In the genomic region with DNA sequence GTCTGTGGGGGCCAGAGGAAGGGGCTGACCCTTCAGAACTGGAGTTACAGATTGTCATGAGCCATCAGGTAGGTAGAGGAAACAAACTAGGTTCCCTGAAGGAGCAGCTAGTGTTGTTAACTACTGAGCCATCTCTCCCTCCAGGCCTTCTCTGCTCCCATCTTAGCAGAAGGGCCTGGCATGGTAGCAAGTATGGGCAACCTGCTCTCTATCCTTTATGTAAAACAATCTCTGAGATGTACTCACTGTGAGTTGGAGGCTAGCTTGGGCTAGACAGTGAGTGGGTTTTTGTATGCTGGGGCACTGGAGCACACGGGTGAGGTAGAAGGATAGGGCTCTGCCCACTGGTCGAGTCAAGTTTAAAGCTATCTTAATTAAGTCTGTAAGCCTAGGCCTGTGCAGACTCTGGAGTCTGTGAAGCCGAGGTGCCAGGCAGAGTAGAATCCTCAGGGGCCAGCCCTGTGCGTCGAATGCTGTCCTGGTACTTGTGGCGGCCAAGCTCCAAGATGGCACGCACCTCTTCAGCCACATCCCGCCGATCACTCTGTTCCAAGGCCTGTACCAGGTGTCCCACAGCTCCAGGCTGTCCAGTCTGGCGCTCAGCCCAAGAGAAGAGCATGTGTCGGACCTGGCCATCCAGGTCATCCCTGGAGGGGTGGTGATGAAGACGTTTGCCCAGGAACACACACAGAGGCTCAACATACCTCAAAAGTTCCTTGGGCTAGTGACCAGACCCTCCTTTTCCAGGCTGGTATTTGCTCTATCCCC, we compare ENCODE assay signal across 11 mouse cellular contexts. TPM values are rescaled to one million over a fixed set of nuclear protein-coding genes. Genes with fewer than 3 reads are reported as not detected.
DNase-seq lines count a peak whose midpoint lies in the region; ATAC-seq and TF ChIP-seq lines count a peak whose summit lies in the region.
"Had no signal": no experiment of that assay in that cellular context is flagged by ENCODE, and none has a peak within 500 bp of the region (broad histone marks: within the 10 kb centered on the region; RNA-seq: fewer than 3 reads in every experiment).

No protein-coding gene starts in this region.

- no peaks in the 10 kb centered on the region for H3K9me3 ChIP-seq in hindbrain, embryonic 15.5 days
- H3K9me3 ChIP-seq in hindbrain, embryonic 10.5 days: no peaks in the 10 kb centered on the region
- no peaks in the 10 kb centered on the region for H3K9me3 ChIP-seq in midbrain, embryonic 10.5 days (replicated peaks)
- H3K9me3 ChIP-seq in kidney, embryonic 16.5 days (ENCODE audit: low read length): no peaks in the 10 kb centered on the region

- H3K27ac ChIP-seq in hindbrain, embryonic 15.5 days (replicated peaks): peak overlapping the region; percentile 80; the same call in 1 of the 2 replicates
- H3K27ac ChIP-seq in hindbrain, embryonic 10.5 days: no peak overlapping the region
- H3K27ac ChIP-seq in cerebellum, adult 2 months (ENCODE audit: insufficient read depth, low read length): peak overlapping the region; percentile 99
- H3K27ac ChIP-seq in midbrain, embryonic 10.5 days (replicated peaks): no peak overlapping the region
- no peak overlapping the region for H3K27ac ChIP-seq in kidney, embryonic 16.5 days (ENCODE audit: low read length)

- no peaks in the 10 kb centered on the region for H3K36me3 ChIP-seq in hindbrain, embryonic 15.5 days
- peaks cover 53% of the 10 kb centered on the region for H3K36me3 ChIP-seq in hindbrain, embryonic 10.5 days
- H3K36me3 ChIP-seq in midbrain, embryonic 10.5 days: peaks cover 57% of the 10 kb centered on the region
- H3K36me3 ChIP-seq in kidney, embryonic 16.5 days (ENCODE audit: insufficient read depth, low read length): peaks cover 22% of the 10 kb centered on the region

- WGBS in hindbrain, embryonic 15.5 days: 94% methylated on average over 12 of the region's 12 CpGs
- 91% methylated on average over 12 of the region's 12 CpGs for WGBS in hindbrain, embryonic 10.5 days
- WGBS in cerebellum, adult 2 months: 16% methylated on average over 12 of the region's 12 CpGs
- 93% methylated on average over 12 of the region's 12 CpGs for WGBS in midbrain, embryonic 10.5 days
- whole genome bisulfite sequencing in kidney, embryonic 16.5 days: 91% methylated on average over 12 of the region's 12 CpGs

- ATAC-seq in hindbrain, embryonic 15.5 days (ENCODE audit: low FRiP score, low read depth): no peak
- ATAC-seq in kidney, embryonic 16.5 days (ENCODE audit: low FRiP score, low TSS enrichment): no peak

- TF ChIP-seq CTCF in cerebellum, adult 2 months (IDR thresholded peaks at IDR 0.05; ENCODE audit: borderline replicate concordance, insufficient read depth, low read depth, low read length): no peak

- H3K4me3 ChIP-seq in hindbrain, embryonic 15.5 days: peak overlapping the region; percentile 54; the same call in 1 of the 2 replicates
- H3K4me3 ChIP-seq in hindbrain, embryonic 10.5 days: no peak overlapping the region
- H3K4me3 ChIP-seq in cerebellum, adult 2 months (replicated peaks; ENCODE audit: insufficient read depth, low read depth, low read length): no peak overlapping the region
- peak overlapping the region; percentile 72; the same call in 1 of the 2 replicates for H3K4me3 ChIP-seq in midbrain, embryonic 10.5 days
- H3K4me3 ChIP-seq in kidney, embryonic 16.5 days (ENCODE audit: low read length): no peak overlapping the region

- no peak for DNase-seq in hindbrain, embryonic 10.5 days (ENCODE audit: low spot score)
- peak; percentile 86 for DNase-seq in cerebellum, adult 11 months
- DNase-seq in cerebellum, adult 2 months: peak; percentile 82 to 91
- no peak for DNase-seq in midbrain, embryonic 10.5 days (ENCODE audit: low spot score)
- no peak for DNase-seq in ovary, postnatal 10 days (ENCODE audit: low spot score)
- DNase-seq in adrenal gland, postnatal 36 days: no peak
- DNase-seq: kidney, adult 11 months had no signal

- peaks cover 57% of the 10 kb centered on the region for H3K4me1 ChIP-seq in hindbrain, embryonic 15.5 days (replicated peaks)
- H3K4me1 ChIP-seq in hindbrain, embryonic 10.5 days (replicated peaks): peaks cover 78% of the 10 kb centered on the region
- peaks cover 32% of the 10 kb centered on the region for H3K4me1 ChIP-seq in cerebellum, adult 2 months (ENCODE audit: control insufficient read depth, insufficient read depth, low read length)
- H3K4me1 ChIP-seq in midbrain, embryonic 10.5 days: peaks cover 75% of the 10 kb centered on the region
- peaks cover 50% of the 10 kb centered on the region for H3K4me1 ChIP-seq in kidney, embryonic 16.5 days (ENCODE audit: insufficient read depth, low read length)

- H3K27me3 ChIP-seq in hindbrain, embryonic 15.5 days: no peaks in the 10 kb centered on the region
- no peaks in the 10 kb centered on the region for H3K27me3 ChIP-seq in hindbrain, embryonic 10.5 days (ENCODE audit: insufficient read depth, poor library complexity, severe bottlenecking)
- H3K27me3 ChIP-seq in cerebellum, adult 2 months (ENCODE audit: control insufficient read depth, insufficient read depth, low read length): no peaks in the 10 kb centered on the region
- H3K27me3 ChIP-seq in midbrain, embryonic 10.5 days (ENCODE audit: low read depth, poor library complexity, severe bottlenecking): no peaks in the 10 kb centered on the region
- H3K27me3 ChIP-seq in kidney, embryonic 16.5 days (ENCODE audit: insufficient read depth, low read length): no peaks in the 10 kb centered on the region

- no peak for TF ChIP-seq POLR2A in cerebellum, adult 2 months (IDR thresholded peaks at IDR 0.05; ENCODE audit: borderline replicate concordance, insufficient read depth, low read length)

- peak overlapping the region; percentile 61; the same call in 1 of the 2 replicates for H3K9ac ChIP-seq in hindbrain, embryonic 15.5 days
- no peak overlapping the region for H3K9ac ChIP-seq in kidney, embryonic 16.5 days (replicated peaks; ENCODE audit: low read length)

- H3K4me2 ChIP-seq in hindbrain, embryonic 15.5 days: peak overlapping the region; percentile 84; the same call in 1 of the 2 replicates
- H3K4me2 ChIP-seq in kidney, embryonic 16.5 days (replicated peaks; ENCODE audit: low read depth, low read length): no peak overlapping the region

RNA-seq across cellular contexts. Expression of a gene that starts 0.7 kb away (rescaled TPM):
- polyA plus RNA-seq in hindbrain, embryonic 15.5 days (2015; fragmentation: Nextera tagmentation; extraction: Ambion mirVana): 94.0 and 107 TPM in 2 replicates
- polyA plus RNA-seq in hindbrain, embryonic 10.5 days (2016; fragmentation: Nextera tagmentation; extraction: Ambion mirVana): 45.9 and 55.6 TPM in 2 replicates
- 328 and 384 TPM in 2 replicates for polyA plus RNA-seq in cerebellum, adult 2 months (2012; rRNA removed)
- polyA plus RNA-seq in midbrain, embryonic 10.5 days (2016; fragmentation: Nextera tagmentation; extraction: Ambion mirVana): 43.7 and 48.4 TPM in 2 replicates
- 100 to 1,000 TPM; 110 to 120 TPM for total RNA-seq in adrenal gland, postnatal 36 days (2021)
- 33.2 and 39.9 TPM in 2 replicates for polyA plus RNA-seq in kidney, embryonic 16.5 days (2015; fragmentation: Nextera tagmentation; extraction: Ambion mirVana)

RNA-seq across cellular contexts. Expression of a gene that starts 5.4 kb away (rescaled TPM):
- 3.9 and 4.5 TPM in 2 replicates for polyA plus RNA-seq in hindbrain, embryonic 15.5 days (2015; fragmentation: Nextera tagmentation; extraction: Ambion mirVana)
- 21.0 and 23.2 TPM in 2 replicates for polyA plus RNA-seq in hindbrain, embryonic 10.5 days (2016; fragmentation: Nextera tagmentation; extraction: Ambion mirVana)
- 3.2 and 4.4 TPM in 2 replicates for polyA plus RNA-seq in cerebellum, adult 2 months (2012; rRNA removed)
- polyA plus RNA-seq in midbrain, embryonic 10.5 days (2016; fragmentation: Nextera tagmentation; extraction: Ambion mirVana): 18.8 and 20.9 TPM in 2 replicates
- total RNA-seq in adrenal gland, postnatal 36 days (2021): 1 to 10 TPM; 1.5 to 2.3 TPM
- polyA plus RNA-seq in kidney, embryonic 16.5 days (2015; fragmentation: Nextera tagmentation; extraction: Ambion mirVana): 11.4 and 12.6 TPM in 2 replicates

RNA-seq across cellular contexts. Expression of a gene that starts 8.8 kb away (rescaled TPM):
- 674 and 754 TPM in 2 replicates for polyA plus RNA-seq in hindbrain, embryonic 15.5 days (2015; fragmentation: Nextera tagmentation; extraction: Ambion mirVana)
- 1,010 and 1,127 TPM in 2 replicates for polyA plus RNA-seq in hindbrain, embryonic 10.5 days (2016; fragmentation: Nextera tagmentation; extraction: Ambion mirVana)
- polyA plus RNA-seq in cerebellum, adult 2 months (2012; rRNA removed): 481 and 571 TPM in 2 replicates
- polyA plus RNA-seq in midbrain, embryonic 10.5 days (2016; fragmentation: Nextera tagmentation; extraction: Ambion mirVana): 905 and 1,135 TPM in 2 replicates
- 1,000 to 10,000 TPM; 1,094 to 1,114 TPM for total RNA-seq in adrenal gland, postnatal 36 days (2021)
- polyA plus RNA-seq in kidney, embryonic 16.5 days (2015; fragmentation: Nextera tagmentation; extraction: Ambion mirVana): 1,055 and 1,146 TPM in 2 replicates

RNA-seq across cellular contexts. Expression of a gene that starts 9.1 kb away (rescaled TPM):
- polyA plus RNA-seq in hindbrain, embryonic 15.5 days (2015; fragmentation: Nextera tagmentation; extraction: Ambion mirVana): 153 and 184 TPM in 2 replicates
- polyA plus RNA-seq in hindbrain, embryonic 10.5 days (2016; fragmentation: Nextera tagmentation; extraction: Ambion mirVana): 11.5 and 21.9 TPM in 2 replicates
- 375 and 402 TPM in 2 replicates for polyA plus RNA-seq in cerebellum, adult 2 months (2012; rRNA removed)
- 8.9 and 15.1 TPM in 2 replicates for polyA plus RNA-seq in midbrain, embryonic 10.5 days (2016; fragmentation: Nextera tagmentation; extraction: Ambion mirVana)
- total RNA-seq in adrenal gland, postnatal 36 days (2021): 1 to 10 TPM in 1 of 2 experiments, under 1 TPM in 1; 0.70 to 1.3 TPM
- 3.0 TPM in 2 replicates for polyA plus RNA-seq in kidney, embryonic 16.5 days (2015; fragmentation: Nextera tagmentation; extraction: Ambion mirVana)
- total RNA-seq: monocyte, adult 5-6 weeks had no signal
- polyA plus RNA-seq: erythroblast, embryonic 14.5 days had no signal

RNA-seq across cellular contexts. Expression of a gene that starts 16.6 kb away (rescaled TPM):
- 19.7 and 19.8 TPM in 2 replicates for polyA plus RNA-seq in hindbrain, embryonic 15.5 days (2015; fragmentation: Nextera tagmentation; extraction: Ambion mirVana)
- polyA plus RNA-seq in hindbrain, embryonic 10.5 days (2016; fragmentation: Nextera tagmentation; extraction: Ambion mirVana): 19.3 and 20.3 TPM in 2 replicates
- polyA plus RNA-seq in cerebellum, adult 2 months (2012; rRNA removed): 46.8 and 51.3 TPM in 2 replicates
- 15.2 and 17.5 TPM in 2 replicates for polyA plus RNA-seq in midbrain, embryonic 10.5 days (2016; fragmentation: Nextera tagmentation; extraction: Ambion mirVana)
- 100 to 1,000 TPM; 875 to 879 TPM for total RNA-seq in adrenal gland, postnatal 36 days (2021)
- 47.0 and 51.5 TPM in 2 replicates for polyA plus RNA-seq in kidney, embryonic 16.5 days (2015; fragmentation: Nextera tagmentation; extraction: Ambion mirVana)

Comparison
In these comparisons a context has a peak if more than half of its experiments do, and no peak if none do; other contexts are left out.
1. H3K27ac ChIP-seq: peak in hindbrain, embryonic 15.5 days (single experiment) and cerebellum, adult 2 months (single experiment); none in hindbrain, embryonic 10.5 days (single experiment), midbrain, embryonic 10.5 days (single experiment) and kidney, embryonic 16.5 days (single experiment).
2. H3K4me3 ChIP-seq: peak in hindbrain, embryonic 15.5 days (single experiment) and midbrain, embryonic 10.5 days (single experiment); none in hindbrain, embryonic 10.5 days (single experiment), cerebellum, adult 2 months (single experiment) and kidney, embryonic 16.5 days (single experiment).
3. DNase-seq: peak in cerebellum, adult 11 months (single experiment) and cerebellum, adult 2 months (2 of 2); none in hindbrain, embryonic 10.5 days (single experiment), midbrain, embryonic 10.5 days (single experiment), ovary, postnatal 10 days (single experiment) and adrenal gland, postnatal 36 days (0 of 2).